Mouse (Mus musculus): ENCODE results near the gene Asb15. TPM values are rescaled to one million over a fixed set of nuclear protein-coding genes. Genes with fewer than 3 reads are reported as not detected.

Asb15 gene
- total RNA-seq, 1 experiment from 2014 or later = not detected

DNA sequence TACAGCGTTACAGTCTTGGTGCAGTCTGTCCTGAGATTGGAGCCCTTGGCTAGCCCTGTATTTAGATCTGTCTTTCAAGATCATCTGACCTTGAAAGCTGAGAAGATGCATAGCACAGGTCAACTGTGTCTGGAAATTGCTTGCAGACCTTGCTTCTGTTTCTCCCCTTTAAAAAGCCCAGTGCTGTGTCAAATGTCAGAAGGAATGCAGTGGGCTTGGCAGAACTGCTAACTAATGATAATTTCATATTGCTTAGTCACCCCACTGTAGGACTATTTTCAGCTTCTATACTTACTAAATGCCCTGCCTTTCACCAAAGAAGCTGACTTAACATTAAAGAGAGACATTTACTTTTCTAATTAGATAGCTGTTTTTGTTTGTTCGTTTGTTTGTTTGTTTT, 27.5 kb downstream of the Asb15 start:
- ATAC-seq (replicated peaks; ENCODE audit: low read depth, poor library complexity, severe bottlenecking) = no peak

DNA sequence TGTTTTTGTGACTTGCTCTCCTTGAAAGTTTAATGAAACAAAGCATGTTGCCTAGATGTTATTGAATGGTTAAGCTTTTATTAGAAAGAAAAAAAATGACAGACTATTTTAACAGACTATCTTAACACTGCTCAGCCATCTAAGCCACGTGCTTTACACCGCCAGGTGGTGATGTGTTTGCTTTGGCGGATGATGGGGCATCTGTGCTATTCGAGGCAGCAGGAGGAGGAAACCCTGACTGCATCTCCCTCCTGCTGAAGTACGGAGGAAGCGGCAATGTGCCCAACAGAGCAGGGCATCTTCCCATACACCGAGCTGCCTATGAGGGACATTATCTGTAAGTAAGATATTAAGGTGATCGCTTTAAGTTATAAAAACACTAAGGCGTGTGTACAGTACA, 36.1 kb downstream of the Asb15 start:
- ATAC-seq (replicated peaks; ENCODE audit: low read depth, poor library complexity, severe bottlenecking) = no peak

DNA sequence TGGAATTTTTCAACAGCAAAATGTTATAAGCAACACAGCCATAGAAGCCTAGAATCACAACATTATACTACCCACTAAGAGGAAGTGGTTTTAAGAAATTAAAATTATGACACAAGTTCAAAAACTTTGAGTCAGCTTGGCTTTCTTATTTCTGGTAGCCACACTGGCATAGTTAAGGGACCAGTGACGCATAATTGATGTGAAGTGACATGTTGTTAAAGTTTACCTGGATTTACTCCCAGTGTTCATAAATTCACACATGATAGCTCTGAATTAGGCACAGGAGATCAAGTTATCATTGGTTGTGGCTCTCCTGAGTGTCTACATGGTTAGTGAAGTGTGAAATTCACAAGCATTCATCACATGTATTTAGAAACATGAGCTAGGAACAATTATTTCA, 36.9 kb downstream of the Asb15 start:
- no peak for ATAC-seq (replicated peaks; ENCODE audit: low read depth, poor library complexity, severe bottlenecking)

DNA sequence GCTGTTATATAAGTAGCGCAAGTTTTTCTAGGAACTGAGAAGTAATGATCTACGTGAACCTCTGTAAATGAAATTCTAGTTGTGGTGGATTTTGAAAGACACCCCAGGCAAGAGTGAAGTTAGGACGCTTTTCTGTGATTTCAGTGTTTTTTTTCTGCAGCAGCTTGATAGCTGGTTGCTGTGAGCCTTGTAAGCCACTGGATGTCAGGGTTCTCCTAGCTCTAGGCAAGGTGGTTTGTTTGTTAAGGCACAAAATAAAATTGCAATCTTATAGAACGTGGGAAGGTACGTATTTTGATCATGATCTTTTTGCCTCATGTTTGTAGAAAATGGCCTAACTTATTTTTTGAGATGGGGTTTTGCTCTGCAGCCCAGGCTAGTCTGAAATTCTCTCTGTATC, 41.0 kb downstream of the Asb15 start:
- no peak for ATAC-seq (replicated peaks; ENCODE audit: low read depth, poor library complexity, severe bottlenecking)

DNA sequence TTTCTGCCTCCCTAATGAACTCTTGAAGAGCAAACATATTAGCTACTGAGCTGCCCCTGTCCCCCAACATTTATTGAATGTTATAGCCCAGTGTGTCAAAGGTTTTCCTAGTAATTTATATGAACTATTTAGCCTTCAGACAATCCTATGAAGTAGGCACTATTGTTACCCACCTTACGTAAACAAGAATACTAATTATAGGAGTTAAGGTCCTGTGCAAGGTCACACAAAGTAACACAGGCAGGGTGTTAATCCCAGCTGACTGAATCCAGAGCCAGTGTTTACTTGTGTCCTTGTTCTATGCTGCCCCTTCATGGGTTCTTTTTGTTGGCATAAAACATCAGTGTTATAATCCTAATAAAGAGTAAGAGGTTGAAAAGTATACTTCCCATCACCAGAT, 41.8 kb downstream of the Asb15 start:
- ATAC-seq (replicated peaks; ENCODE audit: low read depth, poor library complexity, severe bottlenecking) = no peak

DNA sequence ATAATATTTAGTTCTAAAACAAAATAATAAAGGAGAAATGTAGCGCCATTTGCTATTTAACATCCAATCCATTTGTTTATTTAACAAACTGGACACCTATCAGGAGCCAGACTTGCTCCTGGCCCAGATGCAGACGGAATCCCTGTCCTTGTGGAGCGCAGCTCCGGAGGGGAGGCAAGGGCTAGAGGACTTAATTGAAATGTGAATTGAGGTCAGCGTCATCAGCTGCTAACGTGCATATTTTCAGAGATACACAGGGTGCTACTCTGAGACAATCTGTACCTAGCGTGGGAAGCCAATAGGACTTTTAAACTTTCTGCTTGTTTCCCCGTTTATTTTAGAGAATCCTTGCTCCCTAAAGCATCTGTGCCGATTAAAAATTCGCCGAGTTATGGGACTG, 42.3 kb downstream of the Asb15 start:
- ATAC-seq (replicated peaks; ENCODE audit: low read depth, poor library complexity, severe bottlenecking) = no peak

DNA sequence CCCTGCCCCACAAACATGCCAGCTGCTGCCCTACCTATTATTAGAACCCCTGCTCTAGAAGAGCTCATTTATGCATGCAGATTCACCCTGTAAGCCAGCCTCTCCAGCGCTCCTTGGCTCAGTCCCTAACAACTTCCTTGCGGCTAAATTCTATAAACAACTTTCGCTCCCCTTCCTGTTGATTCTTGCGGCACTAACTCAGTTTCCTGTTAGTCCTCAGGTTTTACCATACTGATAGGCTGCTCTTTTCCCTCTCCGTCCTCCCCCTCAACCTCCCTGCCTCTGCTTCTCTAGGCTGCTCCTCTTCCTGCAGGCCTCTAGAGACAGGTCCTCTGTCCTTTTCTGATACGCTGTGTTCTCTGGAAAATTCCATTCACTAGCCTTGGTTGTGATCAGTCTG, 43.2 kb downstream of the Asb15 start:
- ATAC-seq (replicated peaks; ENCODE audit: low read depth, poor library complexity, severe bottlenecking) = 0 out of 2 replicates have a peak, but pooled peaks have one; percentile 29

DNA sequence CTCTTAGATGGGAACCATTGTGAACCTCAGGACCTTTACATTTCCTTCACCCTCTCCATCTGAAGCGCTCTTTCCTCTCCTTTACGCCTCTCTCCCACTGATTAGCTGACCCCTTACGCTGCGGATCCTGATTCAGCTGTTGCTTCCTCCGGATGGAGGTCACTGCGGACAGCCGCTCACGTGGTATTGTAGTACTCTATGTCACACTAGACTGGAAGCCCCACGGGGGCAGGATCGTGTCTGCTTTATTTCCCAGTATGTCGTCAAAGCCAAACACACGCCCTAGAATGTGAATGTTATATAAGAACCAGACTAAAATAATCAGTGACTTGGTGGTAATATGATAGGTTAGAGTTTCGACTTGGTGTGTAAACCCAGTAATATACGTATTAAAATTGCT, 44.5 kb downstream of the Asb15 start:
- ATAC-seq (replicated peaks; ENCODE audit: low read depth, poor library complexity, severe bottlenecking) = no peak

DNA sequence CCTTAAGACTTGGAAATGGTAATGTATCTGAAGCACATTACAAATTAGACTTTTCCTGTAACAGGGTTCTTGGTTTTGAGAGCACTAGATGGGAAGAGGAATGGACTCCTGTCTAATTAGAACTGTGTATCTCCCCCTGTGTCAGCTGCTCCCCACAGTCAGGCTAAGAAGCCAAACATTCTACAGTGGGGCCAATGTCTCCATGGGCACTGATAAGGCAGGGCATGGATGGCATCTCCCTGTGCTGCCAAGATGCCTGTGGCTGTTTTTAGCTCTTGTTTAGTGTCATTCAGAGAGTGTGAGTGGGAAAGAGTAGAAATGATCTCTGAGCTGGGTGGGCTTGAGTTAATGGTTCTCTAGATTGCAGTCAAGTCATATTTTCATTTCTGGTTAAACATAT, 45.4 kb downstream of the Asb15 start:
- no peak for ATAC-seq (replicated peaks; ENCODE audit: low read depth, poor library complexity, severe bottlenecking)

DNA sequence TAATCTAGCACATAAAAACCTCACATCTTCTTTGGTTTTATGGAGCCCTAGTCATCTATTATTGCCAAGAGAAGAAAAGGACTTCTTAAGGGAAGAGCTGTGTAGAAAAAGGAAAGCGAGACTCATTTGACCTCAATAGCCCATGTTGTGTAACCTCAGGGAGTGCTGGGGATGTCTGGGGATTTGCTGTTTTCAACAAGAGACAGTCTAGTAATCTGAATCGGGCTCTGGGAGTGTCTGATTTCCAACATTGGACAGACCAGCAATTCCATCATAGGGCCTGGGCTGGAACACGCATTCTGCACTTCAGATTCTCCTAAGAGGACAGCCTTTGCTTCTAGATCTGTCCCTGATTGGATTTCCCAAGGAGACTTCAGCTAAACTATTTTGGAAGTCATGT, 55.5 kb downstream of the Asb15 start:
- ATAC-seq (replicated peaks; ENCODE audit: low read depth, poor library complexity, severe bottlenecking) = no peak

DNA sequence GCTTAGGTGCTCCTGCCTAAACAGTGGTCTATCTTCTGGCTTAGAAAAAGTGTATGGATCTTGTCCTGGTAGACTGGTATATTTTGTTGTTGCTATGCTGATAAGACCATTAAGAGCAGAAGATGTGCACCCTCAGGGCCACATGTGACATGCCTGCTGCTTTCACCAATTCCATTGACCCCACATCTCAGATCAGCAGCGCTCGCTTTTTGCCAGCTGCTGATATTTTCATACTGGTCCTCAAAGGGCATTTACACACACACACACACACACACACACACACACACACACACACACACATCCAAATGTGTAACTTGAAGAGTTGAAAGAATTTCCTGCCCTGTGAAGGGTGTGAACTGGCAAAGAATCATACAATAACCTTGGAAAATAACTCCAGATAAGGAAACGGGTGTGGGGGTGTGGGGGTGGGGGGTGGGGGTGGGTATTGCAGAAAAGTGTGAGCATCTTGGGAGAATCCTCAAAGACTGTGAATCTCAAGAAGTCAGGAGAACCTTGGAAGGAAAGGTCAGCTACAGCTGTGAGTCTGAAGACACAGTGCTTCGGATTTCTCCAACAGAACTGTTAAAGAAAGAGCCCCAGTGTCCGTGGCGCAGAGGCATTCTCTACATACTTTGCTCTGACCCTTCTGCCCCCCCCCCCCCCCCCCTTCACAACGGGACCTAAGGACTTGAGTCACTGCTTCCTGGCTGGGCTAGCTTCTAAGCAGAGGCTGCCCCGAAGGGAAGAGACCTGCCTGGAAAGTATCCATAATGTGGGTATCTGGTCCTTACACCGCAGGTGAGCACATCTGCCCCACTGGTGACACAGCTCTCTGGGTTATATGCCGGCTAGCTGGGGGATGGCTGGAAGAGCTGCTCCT, 57.7 kb downstream of the Asb15 start:
- ATAC-seq (replicated peaks; ENCODE audit: low read depth, poor library complexity, severe bottlenecking) = no peak

DNA sequence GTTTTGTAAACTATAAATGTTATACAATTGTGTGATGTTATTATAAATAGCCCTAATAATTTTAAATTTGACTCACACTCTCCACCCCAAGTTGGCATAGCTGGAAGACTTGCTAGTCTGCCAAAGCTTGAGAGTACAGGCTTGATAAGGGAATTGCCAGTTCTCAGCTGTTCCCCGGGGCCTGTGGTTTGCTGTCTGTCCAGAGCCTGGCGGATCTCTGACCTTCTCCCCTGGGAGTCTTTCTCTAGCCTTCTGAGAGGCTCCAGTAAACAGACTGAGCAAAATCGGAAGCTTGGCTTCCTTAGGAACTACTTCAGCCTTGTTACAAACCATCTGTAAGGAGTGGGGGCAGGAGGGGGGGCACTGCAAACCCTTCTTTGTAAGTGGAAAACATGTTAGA, 58.9 kb downstream of the Asb15 start:
- ATAC-seq (replicated peaks; ENCODE audit: low read depth, poor library complexity, severe bottlenecking) = no peak

DNA sequence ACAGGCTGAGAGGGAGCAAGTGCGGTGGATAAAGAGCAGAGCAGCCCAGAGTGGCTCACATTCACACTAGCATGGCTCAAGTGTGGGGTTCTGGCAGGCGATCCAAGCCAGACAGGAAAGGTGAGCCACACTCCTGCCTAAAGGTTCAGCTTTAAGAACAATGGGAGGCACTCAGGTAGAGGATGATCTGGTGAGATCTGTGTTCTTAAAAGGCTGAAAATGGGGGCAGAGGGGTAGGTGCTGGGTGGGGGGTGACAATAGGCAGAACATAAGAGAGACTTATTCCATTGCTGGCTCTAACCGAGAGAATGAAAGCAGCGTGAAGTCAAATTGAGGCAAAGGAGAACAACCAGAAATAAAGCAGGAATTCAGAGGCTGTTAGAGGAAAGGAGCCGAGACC, 62.3 kb downstream of the Asb15 start:
- no peak for ATAC-seq (replicated peaks; ENCODE audit: low read depth, poor library complexity, severe bottlenecking)

DNA sequence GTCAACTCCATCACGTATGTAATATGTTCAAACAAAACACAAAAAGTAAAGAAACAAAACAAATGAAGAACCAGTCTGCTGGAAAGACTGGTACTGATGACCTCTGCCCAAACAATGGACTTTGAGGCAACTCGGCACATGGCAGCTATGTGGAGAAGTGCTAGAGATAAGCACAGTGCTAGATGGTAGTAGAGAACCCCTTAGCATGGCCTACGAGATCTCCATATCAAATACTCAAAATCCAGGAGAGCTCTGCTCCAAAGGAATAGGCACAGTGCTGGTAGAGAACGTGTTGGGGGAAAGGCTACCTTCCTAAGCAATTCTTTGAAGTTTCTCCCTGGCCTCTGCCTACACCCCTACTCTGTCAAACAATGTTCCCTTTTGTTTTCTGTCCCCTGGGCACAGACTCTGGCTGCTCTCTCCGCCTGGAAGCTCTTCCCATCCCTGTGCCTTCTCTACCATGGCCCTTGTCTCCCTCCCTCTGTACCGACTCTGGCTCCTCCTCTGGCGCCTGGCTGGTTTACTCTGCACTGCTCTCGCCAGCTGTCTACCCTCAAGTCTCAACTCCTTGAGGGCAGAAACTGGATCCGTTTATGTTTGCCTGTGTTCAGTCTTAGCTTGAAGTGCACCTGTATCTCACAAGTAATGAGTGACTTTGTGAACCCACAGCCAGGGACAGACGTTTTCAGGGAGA, 63.7 kb downstream of the Asb15 start:
- no peak for ATAC-seq (replicated peaks; ENCODE audit: low read depth, poor library complexity, severe bottlenecking)

DNA sequence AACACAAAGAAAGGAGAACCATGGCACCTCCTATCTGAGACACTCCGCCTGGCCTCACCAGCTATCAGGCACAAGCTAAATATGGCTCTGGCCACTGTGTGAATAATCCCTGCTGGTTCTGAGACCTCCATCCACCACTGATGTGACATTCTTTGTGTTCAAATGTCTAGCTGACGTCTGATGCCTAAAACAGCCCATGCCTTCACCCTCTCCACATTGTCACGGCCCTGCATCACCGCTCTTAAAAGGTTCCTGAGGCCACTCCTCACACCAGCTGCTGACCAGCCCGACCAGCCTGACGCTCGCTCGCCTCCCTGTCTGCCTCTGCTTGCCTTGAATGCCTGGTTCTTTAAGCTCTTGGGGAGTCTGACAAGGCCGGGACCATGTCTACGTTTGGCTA, 69.6 kb downstream of the Asb15 start, which contains the start of gene Lmod2:
Gene Lmod2, plus strand, starts transcription at position 263 of the 400 bp plus-strand sequence.
- no peak for ATAC-seq (replicated peaks; ENCODE audit: low read depth, poor library complexity, severe bottlenecking)

DNA sequence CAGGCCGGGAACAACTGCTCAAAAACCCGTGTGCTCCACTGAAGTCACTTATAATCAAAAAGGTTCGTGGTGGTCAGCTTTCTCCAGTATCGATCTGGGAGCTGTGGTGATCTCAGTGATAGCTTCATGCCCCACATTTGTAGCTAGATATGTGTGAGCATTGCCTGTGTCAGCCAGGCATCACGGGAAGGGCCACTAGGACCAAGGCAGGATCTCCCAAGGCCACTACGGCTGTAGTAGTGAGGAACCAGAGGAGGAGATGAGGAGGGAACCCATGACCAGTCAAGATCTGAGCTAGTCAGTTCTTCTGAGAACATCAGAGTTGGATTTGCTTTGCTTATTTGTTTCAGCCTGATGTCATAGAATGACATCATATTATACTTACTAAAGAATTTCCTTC, 71.2 kb downstream of the Asb15 start:
- no peak for ATAC-seq (replicated peaks; ENCODE audit: low read depth, poor library complexity, severe bottlenecking)

DNA sequence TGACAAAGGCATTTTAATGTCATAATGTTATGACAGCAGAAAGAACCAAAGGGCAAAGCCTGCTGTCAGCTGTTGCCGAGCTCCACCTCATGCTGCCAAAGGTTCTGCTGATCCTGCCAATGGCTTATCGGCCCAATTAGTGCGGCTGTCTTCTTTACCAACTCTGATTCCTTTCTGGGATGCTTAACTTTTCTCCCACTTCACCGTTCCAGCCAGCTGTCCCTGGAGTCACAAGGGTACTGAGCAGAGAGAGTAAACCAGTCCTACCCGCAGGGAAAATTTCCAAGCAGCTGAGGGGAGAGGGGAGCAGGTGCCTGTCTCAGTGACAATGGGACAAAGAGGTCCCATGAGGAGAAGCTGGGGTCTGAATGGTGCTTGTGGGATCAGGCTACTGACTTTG, 71.7 kb downstream of the Asb15 start:
- no peak for ATAC-seq (replicated peaks; ENCODE audit: low read depth, poor library complexity, severe bottlenecking)

DNA sequence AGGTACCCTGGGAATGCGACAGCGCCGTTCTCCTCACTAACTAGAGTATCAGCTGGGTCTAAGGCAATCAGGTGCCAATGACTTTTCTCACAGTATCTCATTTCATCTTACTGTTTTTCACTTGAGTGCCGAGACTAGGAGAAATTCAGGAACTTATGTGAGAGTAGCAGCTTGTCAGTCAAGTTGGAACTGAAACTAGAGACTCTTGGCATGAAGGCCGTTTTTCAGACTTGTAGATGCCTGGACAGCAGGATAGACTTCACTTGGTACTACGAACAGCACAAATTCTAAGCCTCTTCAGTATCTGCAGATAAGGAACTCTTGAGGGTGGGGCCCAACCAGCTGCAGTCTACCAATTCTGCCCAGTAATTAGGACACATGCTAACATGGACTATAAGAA, 72.2 kb downstream of the Asb15 start:
- 0 out of 2 replicates have a peak, but pooled peaks have one; percentile 18 for ATAC-seq (replicated peaks; ENCODE audit: low read depth, poor library complexity, severe bottlenecking)

DNA sequence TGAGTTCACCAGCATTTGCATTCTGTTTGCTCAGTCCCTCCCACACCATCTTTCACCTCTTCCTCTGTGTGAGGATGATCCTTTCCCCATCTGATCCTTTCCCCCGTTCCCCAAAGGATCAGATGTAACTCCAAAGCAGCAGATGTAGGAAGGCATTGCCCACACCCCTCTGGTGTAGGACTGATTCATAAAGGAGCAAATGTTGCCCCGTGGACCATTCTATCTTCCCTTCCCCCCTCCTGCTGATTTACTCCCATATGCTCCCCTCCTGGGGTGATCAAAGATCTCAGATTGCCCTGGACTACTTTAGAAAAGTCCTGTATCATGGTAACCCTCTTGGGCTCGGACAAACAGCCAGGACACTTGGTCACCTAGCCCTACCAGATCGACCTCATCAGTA, 72.8 kb downstream of the Asb15 start:
- no peak for ATAC-seq (replicated peaks; ENCODE audit: low read depth, poor library complexity, severe bottlenecking)

DNA sequence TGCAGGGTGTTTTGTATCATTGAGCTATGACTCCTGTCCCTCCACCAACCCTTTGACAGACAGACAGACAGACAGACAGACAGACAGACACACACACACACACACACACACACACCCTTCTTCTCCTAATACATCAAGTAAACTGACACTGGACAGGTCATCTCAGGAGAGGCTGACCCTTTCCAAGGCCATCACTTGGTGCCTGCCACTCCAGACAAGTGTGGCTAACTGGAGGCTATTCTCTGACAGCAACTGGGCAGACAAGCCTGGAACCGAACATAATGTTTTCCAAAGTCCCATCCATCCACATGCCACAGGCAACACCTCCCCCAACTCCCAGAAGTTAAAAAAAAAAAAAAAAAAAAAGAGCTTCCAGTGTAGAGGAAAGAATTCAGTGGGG, 73.7 kb downstream of the Asb15 start:
- ATAC-seq (replicated peaks; ENCODE audit: low read depth, poor library complexity, severe bottlenecking) = no peak

DNA sequence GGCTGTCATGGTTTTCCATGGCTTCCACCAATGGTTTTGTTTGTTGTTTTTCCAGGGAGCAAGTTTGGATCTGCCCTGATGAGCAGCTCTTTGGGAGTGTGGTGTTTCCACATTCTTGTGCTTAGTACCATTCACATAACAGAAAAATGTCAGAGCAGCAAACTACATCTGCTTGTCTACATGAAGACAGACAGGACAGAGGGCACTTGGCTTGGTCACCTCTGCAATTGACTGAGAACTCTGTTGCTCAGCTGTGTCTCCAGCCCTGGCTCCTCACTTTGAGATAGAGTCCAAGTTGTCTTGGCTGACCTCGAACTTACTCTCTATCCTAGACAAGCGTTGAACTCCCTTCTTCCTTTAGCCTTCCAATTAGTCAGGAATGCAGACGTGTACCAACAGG, 74.4 kb downstream of the Asb15 start:
- ATAC-seq (replicated peaks; ENCODE audit: low read depth, poor library complexity, severe bottlenecking) = no peak

DNA sequence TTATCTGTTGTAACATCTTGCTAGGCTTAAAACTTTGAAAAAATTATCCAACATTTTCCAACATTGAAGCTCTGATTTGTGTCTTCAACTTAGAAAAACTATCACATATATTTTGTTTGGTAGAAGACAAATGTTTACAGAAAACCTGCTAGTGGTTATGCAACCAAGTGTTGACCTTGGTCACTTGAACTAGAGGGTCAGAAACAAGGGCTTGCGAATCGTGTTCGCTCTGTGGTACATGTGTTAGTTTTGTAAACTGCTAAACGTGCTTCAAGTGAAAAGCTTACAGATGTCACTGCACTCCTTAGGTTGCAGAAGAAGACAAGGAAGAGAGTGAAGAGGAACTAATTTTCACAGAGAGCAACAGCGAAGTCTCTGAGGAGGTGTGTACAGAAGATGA, 75.0 kb downstream of the Asb15 start:
- ATAC-seq (replicated peaks; ENCODE audit: low read depth, poor library complexity, severe bottlenecking) = no peak
